Mouse (Mus musculus) limb, embryonic 14.5 days (tissue): ENCODE data around the gene Fgfrl1. TPM values are rescaled to one million over a fixed set of nuclear protein-coding genes. Genes with fewer than 3 reads are reported as not detected.
"Not testable (repeated sequence)": the region's sequence is repeated elsewhere in the genome, so short reads cannot be mapped to it uniquely, and the experiment has no call there.

ENCODE experiments used
- ATAC-seq: fragments of 200-750 bp; cut with Nextera tagmentation; 2 replicates; pipeline ENCODE4 v1.8.0; 2017; ENCODE audit warnings: low read depth, moderate number of reproducible peaks, moderate TSS enrichment; ENCODE audit not compliant: low FRiP score
- DNase-seq: peaks from one replicate; pipeline ENCODE4 v3.0.0-alpha.2; 2015; ENCODE audit warnings: low spot score
- H3K27ac ChIP-seq: fragments of 300-500 bp; sonication (generic); replicated peaks from 2 replicates; pipeline ENCODE4 v1.5.1; 2014; ENCODE audit warnings: low read depth, mild to moderate bottlenecking, low read length, moderate library complexity, mixed read lengths
- H3K27me3 ChIP-seq: fragments of 300-500 bp; sonication (generic); 2 replicates; pipeline ENCODE4 v1.6.1; 2014; ENCODE audit warnings: low read length, mixed read lengths; ENCODE audit not compliant: control insufficient read depth, insufficient read depth
- H3K36me3 ChIP-seq: fragments of 300-500 bp; sonication (generic); 2 replicates; pipeline ENCODE4 v1.6.1; 2014; ENCODE audit warnings: mild to moderate bottlenecking, low read length, moderate library complexity, mixed read lengths; ENCODE audit not compliant: control insufficient read depth, insufficient read depth
- H3K4me1 ChIP-seq: fragments of 300-500 bp; sonication (generic); 2 replicates; pipeline ENCODE4 v1.6.1; 2014; ENCODE audit warnings: antibody characterized with exemption, low read length, mixed read lengths; ENCODE audit not compliant: control insufficient read depth, insufficient read depth
- H3K4me2 ChIP-seq: fragments of 300-500 bp; sonication (generic); replicated peaks from 2 replicates; pipeline ENCODE4 v1.6.1; 2014; ENCODE audit warnings: low read depth, mild to moderate bottlenecking, low read length, moderate library complexity; ENCODE audit not compliant: severe bottlenecking
- H3K4me3 ChIP-seq: fragments of 300-500 bp; sonication (generic); replicated peaks from 2 replicates; pipeline ENCODE4 v1.5.1; 2014; ENCODE audit warnings: low read length
- H3K9ac ChIP-seq: fragments of 300-500 bp; sonication (generic); 2 replicates; pipeline ENCODE4 v1.6.1; 2014; ENCODE audit warnings: mild to moderate bottlenecking, low read depth, low read length, moderate library complexity; ENCODE audit not compliant: severe bottlenecking
- H3K9me3 ChIP-seq: fragments of 300-500 bp; sonication (generic); 2 replicates; pipeline ENCODE4 v1.6.1; 2016; ENCODE audit warnings: low read length; ENCODE audit not compliant: control insufficient read depth
- POLR2A ChIP-seq: fragments of 200-500 bp; IDR thresholded peaks from 2 replicates; pipeline ENCODE4 v1.8.0; 2012; ENCODE audit warnings: inconsistent platforms, mild to moderate bottlenecking, moderate library complexity, borderline replicate concordance; ENCODE audit not compliant: insufficient read depth, insufficient read length; ENCODE audit errors: extremely low read depth
- WGBS: fragments of 180-500 bp; shearing (Covaris S2); extraction: QIAGEN DNeasy Blood & Tissue Kit; methylation state at CpG from one replicate; pipeline ENCODE4 v1.1.7; 2014; 5-methylcytosine and 5-hydroxymethylcytosine counted together
- polyA plus RNA-seq, 2 experiments: library from polyadenylated mRNA; depleted of rRNA in 1 of 2; stranded (reverse) in 1 of 2; unstranded in 1 of 2; fragments of >200 nt; fragmentation: Nextera tagmentation in 1 of 2; extraction: Ambion mirVana in 1 of 2; gene quantifications; 2 replicates each; pipeline versions ENCODE4 v1.2.1 to v1.2.3; 2012 to 2014

Fgfrl1 gene
- polyA plus RNA-seq, 2 experiments: 46.5 to 119 TPM

- 81% methylated on average over 1 of the region's 1 CpGs for WGBS
- Histone ChIP-seq H3K4me2 (no peak overlapping the region), H3K36me3 (no peaks in the 10 kb centered on the region), H3K9me3 (no peaks in the 10 kb centered on the region), H3K9ac (no peak overlapping the region), H3K27ac (no peak overlapping the region), H3K4me1 (no peaks in the 10 kb centered on the region), H3K4me3 (no peak overlapping the region), H3K27me3 (no peaks in the 10 kb centered on the region)
- ATAC-seq (no peak), DNase-seq (no peak)
- no peak for TF ChIP-seq POLR2A
Observed at GRCm38 (mm10) chr5:108727425-108727824, 35.2 kb downstream of the Fgfrl1 start.

GRCm38 (mm10) chr5:108741844-108742243 lies 49.7 kb downstream of the Fgfrl1 start:
- no peak for DNase-seq
- H3K9me3 ChIP-seq: no peaks in the 10 kb centered on the region
- H3K4me2 ChIP-seq: no peak overlapping the region
- TF ChIP-seq POLR2A: no peak
- H3K9ac ChIP-seq: no peak overlapping the region
- 85% methylated on average over 2 of the region's 2 CpGs for WGBS
- no peaks in the 10 kb centered on the region for H3K27me3 ChIP-seq
- H3K4me1 ChIP-seq: no peaks in the 10 kb centered on the region
- no peaks in the 10 kb centered on the region for H3K36me3 ChIP-seq
- ATAC-seq: no peak
- H3K27ac ChIP-seq: no peak overlapping the region
- no peak overlapping the region for H3K4me3 ChIP-seq

- no peak overlapping the region for H3K27ac ChIP-seq
- H3K4me2 ChIP-seq: no peak overlapping the region
- DNase-seq (no peak), ATAC-seq (no peak)
- no peaks in the 10 kb centered on the region for H3K36me3 ChIP-seq
- H3K4me1 ChIP-seq: no peaks in the 10 kb centered on the region
- H3K27me3 ChIP-seq: no peaks in the 10 kb centered on the region
- H3K9ac ChIP-seq: no peak overlapping the region
- no peak for TF ChIP-seq POLR2A
- WGBS: 64% methylated on average over 2 of the region's 2 CpGs
- H3K9me3 ChIP-seq: no peaks in the 10 kb centered on the region
- H3K4me3 ChIP-seq: no peak overlapping the region
Observed at GRCm38 (mm10) chr5:108742596-108742995, 50.4 kb downstream of the Fgfrl1 start.

GRCm38 (mm10) chr5:108743856-108744255 lies 51.7 kb downstream of the Fgfrl1 start:
- no peak overlapping the region for H3K9ac ChIP-seq
- no peaks in the 10 kb centered on the region for H3K9me3 ChIP-seq
- H3K27ac ChIP-seq: no peak overlapping the region
- TF ChIP-seq POLR2A: no peak
- ATAC-seq (no peak), DNase-seq (no peak)
- no peaks in the 10 kb centered on the region for H3K27me3 ChIP-seq
- H3K4me1 ChIP-seq: no peaks in the 10 kb centered on the region
- no peak overlapping the region for H3K4me2 ChIP-seq
- WGBS: 69% methylated on average over 2 of the region's 2 CpGs
- H3K36me3 ChIP-seq: no peaks in the 10 kb centered on the region
- no peak overlapping the region for H3K4me3 ChIP-seq

GRCm38 (mm10) chr5:108744629-108745028 lies 52.4 kb downstream of the Fgfrl1 start:
- no peak overlapping the region for H3K9ac ChIP-seq
- no peaks in the 10 kb centered on the region for H3K27me3 ChIP-seq
- no peaks in the 10 kb centered on the region for H3K9me3 ChIP-seq
- DNase-seq: no peak
- H3K4me1 ChIP-seq: no peaks in the 10 kb centered on the region
- no peak for ATAC-seq
- no peak for TF ChIP-seq POLR2A
- no peak overlapping the region for H3K27ac ChIP-seq
- H3K4me2 ChIP-seq: no peak overlapping the region
- no peak overlapping the region for H3K4me3 ChIP-seq
- WGBS: 83% methylated on average over 3 of the region's 3 CpGs
- no peaks in the 10 kb centered on the region for H3K36me3 ChIP-seq

GRCm38 (mm10) chr5:108750328-108751210 lies 58.4 kb downstream of the Fgfrl1 start:
- ATAC-seq (no peak), DNase-seq (no peak)
- H3K27me3 ChIP-seq: no peaks in the 10 kb centered on the region
- no peaks in the 10 kb centered on the region for H3K4me1 ChIP-seq
- no peaks in the 10 kb centered on the region for H3K36me3 ChIP-seq
- H3K9ac ChIP-seq: no peak overlapping the region
- no peak overlapping the region for H3K4me2 ChIP-seq
- 81% methylated on average over 5 of the region's 5 CpGs for WGBS
- no peak overlapping the region for H3K27ac ChIP-seq
- no peak for TF ChIP-seq POLR2A
- H3K9me3 ChIP-seq: no peaks in the 10 kb centered on the region
- H3K4me3 ChIP-seq: no peak overlapping the region

- not testable (repeated sequence) for H3K27me3 ChIP-seq, H3K9me3 ChIP-seq, DNase-seq, H3K4me2 ChIP-seq, H3K4me1 ChIP-seq, ATAC-seq, H3K27ac ChIP-seq, H3K9ac ChIP-seq, H3K36me3 ChIP-seq, H3K4me3 ChIP-seq
- 78% methylated on average over 4 of the region's 4 CpGs for WGBS
Observed at GRCm38 (mm10) chr5:108751258-108751657, 59.1 kb downstream of the Fgfrl1 start.
